Mouse (Mus musculus) liver (tissue): ENCODE results near the gene Fam129a.
"Not testable (repeated sequence)": the region's sequence is repeated elsewhere in the genome, so short reads cannot be mapped to it uniquely, and the experiment has no call there.

Experiments
- DNase-seq: peaks from one replicate; pipeline ENCODE4 v3.0.0-alpha.2; 2020; ENCODE audit warnings: mixed read lengths

The Fam129a gene

GRCm38 (mm10) chr1:151667351-151668074 lies 96.5 kb downstream of the Fam129a start:
- peak; percentile 56 for DNase-seq

DNA sequence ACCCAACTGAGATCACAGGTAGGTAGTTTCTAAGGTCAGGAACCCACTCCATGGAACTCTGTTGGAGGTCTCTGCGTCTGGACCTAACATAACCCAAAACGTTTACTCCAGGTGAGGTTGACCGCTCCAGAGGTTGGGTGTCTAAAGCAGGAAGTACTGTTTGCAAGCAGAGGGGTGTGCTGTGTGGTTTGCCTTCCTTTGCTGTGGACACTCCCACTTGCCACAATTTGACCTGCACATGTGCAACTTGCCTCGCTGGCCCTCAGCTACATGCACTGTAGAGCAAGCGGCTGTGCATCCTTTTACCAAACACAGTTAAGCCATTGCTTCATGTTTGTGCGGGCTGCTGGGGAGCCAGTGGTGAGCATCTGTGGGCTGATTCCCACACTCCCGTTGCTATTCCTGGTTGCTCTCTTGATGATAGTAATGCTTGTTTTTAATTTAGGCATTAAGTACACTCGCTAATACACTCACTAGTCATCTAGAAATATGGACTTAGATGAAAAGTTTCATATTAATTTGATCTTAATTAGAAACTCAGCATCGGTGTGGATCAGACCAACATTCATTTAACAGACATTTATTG lies 99.1 kb downstream of the Fam129a start:
- DNase-seq = peak; percentile 8

GRCm38 (mm10) chr1:151675684-151676083 lies 104.7 kb downstream of the Fam129a start:
- no peak for DNase-seq

DNA sequence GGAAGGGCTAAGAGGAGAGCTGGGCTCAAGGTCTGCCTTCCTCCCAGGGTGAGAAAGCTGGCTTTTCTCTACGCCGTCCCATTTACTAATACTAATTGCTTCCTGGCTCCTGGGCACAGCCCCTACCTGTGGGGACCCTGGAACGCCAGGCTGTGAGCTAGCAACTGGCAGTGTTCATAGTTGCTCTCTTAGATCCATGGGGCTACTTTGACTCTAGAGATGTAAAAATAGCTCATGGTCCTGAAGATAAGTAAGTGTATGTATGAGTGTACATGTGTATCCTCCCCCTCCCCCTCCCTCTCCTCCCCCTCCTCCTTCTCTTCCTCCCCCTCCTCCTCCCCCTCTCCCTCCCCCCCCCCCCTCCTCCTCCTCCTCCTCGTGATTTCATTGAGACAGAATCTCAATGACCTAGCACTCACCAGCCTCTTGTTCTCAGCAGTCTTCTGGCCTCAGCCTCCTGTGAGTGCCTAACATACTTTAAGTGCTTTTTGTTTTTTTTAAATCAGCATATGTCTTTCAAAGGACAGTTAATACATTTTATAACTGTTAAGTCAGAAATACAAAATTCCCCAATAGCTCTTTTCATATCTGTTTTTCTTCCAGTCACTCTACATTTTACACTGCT lies 106.3 kb downstream of the Fam129a start:
- no peak for DNase-seq

DNA sequence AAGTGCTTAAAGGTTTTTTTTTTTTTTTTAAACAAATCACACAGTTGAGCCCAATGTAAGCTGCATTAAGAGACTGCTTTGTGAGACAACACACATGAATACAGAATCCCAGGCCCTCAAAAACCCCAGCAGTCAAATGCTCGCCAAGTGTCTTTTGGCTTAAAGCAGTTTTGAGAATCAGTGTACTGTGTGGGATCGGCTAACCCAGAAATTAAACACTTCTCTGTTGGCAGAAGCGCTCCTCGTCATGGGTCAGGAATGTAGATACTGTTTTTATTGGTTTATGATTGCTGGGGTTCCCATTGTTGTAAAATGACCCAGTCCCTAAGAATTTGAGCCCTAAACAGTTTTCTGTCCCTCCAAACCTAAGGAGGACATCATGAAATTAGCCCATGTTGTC lies 107.0 kb downstream of the Fam129a start:
- DNase-seq = no peak

DNA sequence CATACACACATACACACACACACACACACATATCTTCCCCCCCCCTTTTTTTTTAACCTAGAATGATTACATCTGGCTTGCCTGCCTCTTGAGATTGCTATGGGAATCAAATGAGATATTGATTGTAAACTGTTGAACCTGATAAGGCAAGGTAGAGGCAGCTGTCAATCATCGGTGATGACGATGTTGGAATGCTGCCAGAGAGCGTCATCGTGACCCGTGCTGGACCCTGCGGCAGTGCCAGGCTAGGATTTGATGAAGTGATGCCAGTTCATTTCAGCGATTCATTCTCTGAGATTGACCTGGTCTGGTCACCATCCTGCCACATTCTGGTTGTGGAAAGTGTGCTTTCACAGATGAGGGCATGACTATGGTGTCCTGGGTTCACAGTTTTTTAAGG lies 108.2 kb downstream of the Fam129a start:
- no peak for DNase-seq

DNA sequence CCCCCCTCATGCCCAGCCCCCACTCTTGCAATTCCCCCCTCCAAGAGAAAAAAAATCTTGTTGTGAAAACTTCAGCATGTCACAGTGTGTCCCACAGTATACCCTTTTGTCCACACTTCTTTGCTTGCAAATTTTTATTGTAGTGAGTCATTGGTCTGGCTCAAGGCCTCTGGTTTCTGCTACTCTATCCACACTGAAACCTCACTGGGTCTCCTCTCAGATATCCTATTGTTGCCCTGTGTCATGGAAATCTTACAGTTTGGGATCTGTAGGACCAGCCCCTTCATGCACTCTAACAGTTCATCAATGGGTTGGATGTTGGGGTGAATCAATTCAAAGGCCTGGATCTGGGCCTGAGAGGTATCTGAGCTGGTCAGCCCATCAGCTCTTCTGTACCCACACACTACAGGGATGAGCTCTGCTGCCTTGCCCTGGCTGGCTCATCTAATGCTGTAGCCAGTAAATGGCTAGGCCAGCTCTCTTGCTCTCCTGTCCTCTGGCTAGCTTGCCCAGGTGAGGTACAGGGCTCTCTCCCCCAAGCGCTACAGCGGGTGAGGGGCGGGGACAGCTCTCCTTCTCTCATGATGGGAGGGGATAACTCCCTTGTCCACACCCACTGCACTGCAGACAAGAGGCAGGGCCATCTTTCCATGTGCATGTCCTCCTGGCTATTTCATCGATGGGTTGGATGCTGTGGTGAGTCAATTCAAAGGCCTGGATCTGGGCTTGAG lies 109.1 kb downstream of the Fam129a start:
- DNase-seq = no peak

DNA sequence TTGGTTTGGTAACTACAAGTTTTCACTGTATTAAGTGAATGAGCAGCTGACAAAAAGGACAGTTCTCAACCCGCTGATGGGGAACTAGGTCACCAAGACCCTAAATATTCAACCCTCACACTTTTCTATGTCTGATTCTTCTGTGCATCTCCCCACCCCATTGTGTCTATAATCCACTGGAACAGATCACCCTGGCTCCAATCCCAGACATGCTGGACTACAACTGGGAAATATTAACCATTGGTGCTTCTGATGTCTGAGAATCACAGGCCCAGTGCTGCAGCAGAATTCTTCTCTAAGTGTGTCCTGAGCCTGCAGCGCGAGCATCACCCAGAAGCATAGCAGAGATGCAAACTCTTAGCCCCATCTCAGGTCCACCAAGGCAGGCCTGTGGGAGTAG lies 110.0 kb downstream of the Fam129a start:
- no peak for DNase-seq

GRCm38 (mm10) chr1:151682896-151683295 lies 111.9 kb downstream of the Fam129a start:
- no peak for DNase-seq

DNA sequence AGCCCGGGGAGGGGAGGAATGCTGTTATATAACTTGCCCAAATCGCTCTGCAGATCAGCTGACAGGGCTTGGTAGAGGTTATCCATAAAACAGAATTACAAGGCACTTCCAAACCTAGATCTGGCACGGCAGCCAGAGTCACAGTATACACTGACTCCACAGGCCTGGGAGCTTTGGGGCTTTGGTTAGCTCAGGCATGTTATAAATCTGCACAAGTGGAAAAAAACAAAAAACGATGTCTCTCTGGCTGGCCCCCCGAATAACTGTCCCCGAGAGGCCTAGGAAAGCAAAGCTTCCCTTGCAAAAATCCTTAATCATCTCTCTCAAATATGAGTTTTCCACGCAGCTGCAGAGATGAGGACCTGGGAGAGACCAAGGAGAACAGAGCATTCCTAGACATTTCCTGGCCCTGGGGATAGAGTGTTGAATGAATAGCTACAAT lies 113.5 kb downstream of the Fam129a start:
- DNase-seq = no peak

DNA sequence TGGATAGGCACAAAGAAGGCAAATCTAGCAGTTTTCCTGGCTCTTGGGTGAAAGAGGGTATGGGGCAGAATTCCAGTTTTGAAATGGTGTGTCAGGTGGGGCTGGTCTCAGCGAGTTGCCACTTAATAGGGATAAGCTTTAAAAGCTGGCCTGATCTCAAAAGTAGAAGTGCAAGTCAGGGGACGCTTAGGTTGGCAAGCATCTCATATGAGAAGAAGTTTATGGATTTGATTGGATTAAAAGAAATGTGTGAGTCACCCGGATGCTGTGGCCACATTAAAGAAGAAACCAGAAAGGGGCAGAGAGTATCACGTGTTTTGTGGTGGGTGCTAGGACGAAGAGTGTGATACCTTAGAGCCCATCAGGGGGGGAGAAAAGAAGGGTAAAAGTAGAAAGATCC lies 114.0 kb downstream of the Fam129a start:
- no peak for DNase-seq

DNA sequence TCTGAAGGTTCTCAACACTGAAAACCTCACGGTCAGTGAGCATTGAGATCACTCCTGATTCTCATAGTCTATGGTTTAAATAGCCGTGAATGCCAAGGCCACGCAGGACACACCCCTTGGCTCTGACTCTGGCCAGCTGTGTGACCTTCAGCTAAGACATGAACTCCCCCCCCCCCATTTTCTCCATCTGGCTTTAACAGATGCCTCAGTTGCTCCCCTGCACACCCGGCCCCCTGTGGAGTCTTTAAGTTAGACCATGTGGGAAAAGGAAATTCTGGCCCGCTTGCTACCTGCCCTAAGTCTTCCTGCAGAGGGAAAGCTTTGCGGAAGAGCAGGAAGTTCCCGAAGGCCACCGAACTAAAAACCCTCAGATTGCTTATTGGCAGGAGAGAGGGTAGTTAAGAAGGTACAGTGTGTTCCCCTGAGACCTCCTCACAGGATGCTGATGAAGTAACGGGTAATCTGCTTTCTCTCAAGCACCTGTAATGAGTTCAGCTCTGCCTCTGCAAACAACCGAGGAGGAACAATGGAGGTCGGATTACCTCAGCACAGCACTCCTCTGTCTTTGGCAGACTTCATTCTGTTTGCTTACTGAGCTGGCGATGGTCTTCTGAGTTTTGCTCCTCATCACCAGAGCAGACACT lies 114.8 kb downstream of the Fam129a start:
- DNase-seq = no peak

GRCm38 (mm10) chr1:151686696-151687095 lies 115.7 kb downstream of the Fam129a start:
- no peak for DNase-seq

DNA sequence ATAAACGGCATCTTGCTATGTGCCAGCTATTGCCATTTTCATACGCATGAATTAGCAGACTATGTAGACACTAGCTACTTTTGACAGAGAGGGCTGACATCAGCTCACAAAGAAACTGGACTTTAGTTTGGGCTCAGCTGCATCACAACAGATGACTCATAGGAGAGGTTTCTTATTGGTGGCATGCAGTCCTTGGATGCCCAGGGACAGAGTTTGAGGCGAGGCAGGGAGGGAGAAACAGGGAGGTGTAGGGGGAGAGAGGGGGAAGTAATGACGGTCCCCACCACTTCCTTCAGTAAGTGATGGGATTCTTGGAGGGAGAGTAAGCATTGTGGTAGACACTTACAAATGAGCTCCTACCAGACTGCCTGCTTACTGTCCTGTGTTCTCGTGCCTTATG lies 118.0 kb downstream of the Fam129a start:
- DNase-seq = no peak

GRCm38 (mm10) chr1:151689561-151689960 lies 118.6 kb downstream of the Fam129a start:
- no peak for DNase-seq

DNA sequence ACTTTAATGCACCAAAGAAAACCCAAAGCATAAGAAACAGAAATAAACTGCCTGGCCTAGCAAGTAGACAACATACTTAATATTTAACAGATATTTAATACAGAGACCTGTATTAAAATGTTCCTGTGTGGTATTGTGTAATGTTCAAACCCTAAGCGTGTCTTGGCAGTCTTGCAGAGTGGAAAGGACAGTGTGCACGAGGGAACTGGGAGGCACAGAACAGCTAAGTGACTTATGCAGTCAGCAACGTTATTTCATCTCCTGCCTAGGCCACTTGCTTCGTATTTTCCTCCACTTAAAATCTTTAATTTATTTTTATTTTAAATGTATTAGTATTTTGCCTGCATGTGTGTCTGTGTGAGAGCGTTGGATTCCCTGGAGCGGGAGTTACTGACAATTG lies 119.1 kb downstream of the Fam129a start:
- no peak for DNase-seq

- no peak for DNase-seq
Observed at GRCm38 (mm10) chr1:151690583-151691193, 119.7 kb downstream of the Fam129a start.

- DNase-seq = not testable (repeated sequence)
Observed at GRCm38 (mm10) chr1:151692867-151693266, 121.9 kb downstream of the Fam129a start.

DNA sequence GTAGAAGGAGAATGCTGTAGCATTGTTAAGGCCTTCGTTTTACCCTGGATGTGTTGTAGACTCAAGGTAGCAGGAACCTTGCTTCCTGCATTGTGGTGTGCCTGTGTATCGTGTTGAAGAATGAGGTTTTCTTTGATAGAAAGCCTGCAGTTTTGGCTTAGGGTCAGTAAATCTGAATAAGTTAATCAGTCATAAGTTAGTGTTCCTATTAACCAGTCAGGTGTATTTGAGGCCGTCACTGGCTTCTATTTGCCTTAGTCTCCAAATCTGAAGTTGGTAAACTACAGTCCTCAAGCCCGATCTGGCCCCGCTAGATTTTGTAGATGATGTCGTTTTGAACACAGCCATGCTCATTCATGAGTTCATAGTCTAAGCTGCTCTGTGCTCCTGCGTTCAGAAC lies 125.8 kb downstream of the Fam129a start:
- DNase-seq = no peak

DNA sequence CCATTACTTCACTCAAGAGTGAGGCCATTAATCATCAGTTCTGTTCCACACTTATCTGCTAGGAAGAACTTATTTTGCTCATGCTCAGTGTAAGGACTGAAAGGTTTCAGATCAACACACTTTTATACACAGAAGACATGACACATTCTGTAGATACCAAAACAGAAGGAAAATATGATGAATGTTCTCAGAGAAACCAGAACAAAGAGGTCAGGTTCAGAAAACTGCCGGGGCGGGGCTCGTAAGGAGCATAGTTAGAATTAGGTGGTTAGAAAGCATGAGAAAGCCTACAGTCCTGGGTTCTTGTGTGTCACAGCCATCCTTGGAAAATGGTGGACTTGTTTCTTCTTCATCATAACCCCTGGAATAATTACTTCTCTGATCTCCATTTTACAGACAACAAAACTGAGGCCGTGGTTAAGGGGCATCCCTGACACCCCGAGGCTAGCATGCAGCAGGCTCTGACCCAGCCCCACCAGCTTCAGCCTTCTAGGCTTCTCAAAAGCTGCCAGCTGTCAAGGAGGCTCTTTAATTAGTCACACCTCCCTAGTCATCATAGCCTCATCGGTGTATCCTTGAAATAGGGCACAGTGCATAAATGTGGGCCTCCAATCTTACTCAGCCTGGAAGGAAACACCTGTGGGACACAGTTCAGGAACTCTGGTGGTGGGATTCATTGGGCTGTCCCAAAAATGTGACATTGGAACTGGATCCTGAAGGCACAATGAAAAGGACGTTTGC lies 127.1 kb downstream of the Fam129a start:
- DNase-seq = no peak

DNA sequence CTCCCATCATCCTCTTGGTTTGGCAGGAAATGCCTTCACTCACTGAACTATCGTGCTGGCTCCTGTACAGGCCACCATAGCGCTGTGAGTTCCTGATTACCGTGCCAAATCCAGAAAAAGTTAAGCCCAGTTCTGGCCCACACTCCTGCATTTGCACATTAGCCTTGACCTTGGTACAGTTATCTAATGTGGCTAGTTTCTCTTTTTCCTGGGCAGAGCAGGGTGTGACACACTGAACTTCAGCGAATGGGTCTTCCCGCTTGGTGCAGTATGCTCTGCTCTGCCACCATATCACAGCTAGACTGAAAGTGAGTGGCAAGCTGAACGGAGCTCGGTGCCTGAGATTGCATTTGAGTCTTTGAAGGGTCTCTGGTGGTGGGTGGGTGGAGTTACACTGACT lies 128.4 kb downstream of the Fam129a start:
- no peak for DNase-seq

- DNase-seq = no peak
Observed at GRCm38 (mm10) chr1:151702816-151703215, 131.8 kb downstream of the Fam129a start.
